Mouse (Mus musculus) brain, embryonic 18.5 days (tissue): Measurements from ENCODE around the gene Ptgis.

Experiments used
- DNase-seq: peaks from one replicate; pipeline ENCODE4 v3.0.0-alpha.2; 2012; ENCODE audit warnings: low read depth, low spot score

The Ptgis gene

GRCm38 (mm10) chr2:167240008-167240964, at the start of gene Ptgis:
TSS of gene Ptgis (minus strand) at chr2:167240604.
- no peak for DNase-seq

DNA sequence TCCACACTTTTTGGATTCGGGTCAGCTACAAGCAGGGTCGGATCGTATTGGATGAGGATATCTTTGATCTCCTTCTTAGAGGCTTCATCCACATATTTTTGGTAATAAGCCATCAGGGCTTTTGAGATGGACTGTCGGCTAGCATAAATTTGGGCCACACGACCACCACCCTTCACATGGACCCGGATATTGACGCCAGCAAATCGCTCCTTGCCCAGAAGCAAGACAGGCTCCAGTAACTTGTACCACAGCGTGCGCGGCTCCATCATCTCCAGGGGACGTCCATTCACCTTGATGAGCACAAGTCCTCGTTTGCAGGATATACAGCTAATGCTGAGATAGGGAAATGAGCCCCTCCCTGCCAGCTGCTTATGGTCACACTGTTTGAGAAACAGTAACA, 41.1 kb upstream of the Ptgis start:
- no peak for DNase-seq

DNA sequence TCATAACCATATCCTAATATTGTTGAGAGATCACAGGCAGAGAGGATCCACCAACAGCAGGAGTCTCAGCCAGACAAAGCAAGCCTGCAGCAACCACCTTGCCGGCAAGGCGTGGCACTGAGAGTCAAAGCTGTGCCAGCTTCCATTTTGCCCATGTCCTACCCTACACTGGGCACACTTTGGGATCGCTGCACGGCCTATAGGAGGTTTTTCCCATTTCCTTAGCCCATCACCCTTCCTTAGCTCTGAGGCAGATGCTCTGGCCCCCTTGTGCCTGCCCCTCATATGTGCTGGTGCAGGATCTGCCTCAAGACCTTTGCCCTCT, 40.5 kb upstream of the Ptgis start:
- DNase-seq = no peak

GRCm38 (mm10) chr2:167280090-167280985, 39.9 kb upstream of the Ptgis start:
- peak; percentile 56 for DNase-seq

DNA sequence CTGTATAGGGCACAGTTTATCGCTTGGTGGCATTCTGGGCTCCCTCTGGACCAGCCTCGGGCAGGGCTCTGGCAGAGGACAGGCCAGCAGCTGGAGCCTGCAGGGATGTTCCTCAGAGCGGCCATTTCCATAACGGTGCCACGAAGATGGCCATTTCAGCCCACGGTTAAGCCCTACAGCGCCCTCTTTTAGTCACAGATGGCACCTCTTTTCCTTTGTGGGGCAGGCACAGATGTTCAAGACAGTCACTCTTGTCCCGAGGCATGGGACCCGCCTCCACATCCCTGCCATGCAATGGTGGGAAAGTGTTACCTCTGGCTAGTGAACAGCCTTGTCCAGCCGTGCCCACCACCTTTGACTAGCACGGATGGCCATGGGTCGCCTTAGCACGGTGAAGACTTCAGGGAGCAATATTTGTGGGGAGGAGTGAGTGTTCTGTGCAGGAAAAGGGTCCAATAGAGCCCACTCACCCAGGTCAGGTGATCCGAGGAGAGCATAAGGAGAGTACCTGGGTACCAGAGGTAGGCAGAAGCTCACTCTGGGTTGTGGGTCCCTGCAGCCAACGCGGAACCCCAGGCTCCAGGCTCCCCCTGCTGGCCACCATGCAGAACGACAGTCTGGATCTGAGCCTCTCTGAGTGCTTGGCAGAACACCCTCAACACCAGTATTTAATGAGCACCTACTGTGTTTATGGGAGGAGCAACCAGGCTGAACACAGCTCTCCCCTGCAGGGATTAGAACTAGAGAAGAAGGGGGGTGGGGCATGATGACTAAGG, 38.5 kb upstream of the Ptgis start:
- DNase-seq = no peak

- DNase-seq = no peak
Observed at GRCm38 (mm10) chr2:167278011-167278410, 37.6 kb upstream of the Ptgis start.

GRCm38 (mm10) chr2:167277026-167277425, 36.6 kb upstream of the Ptgis start:
- DNase-seq = no peak

DNA sequence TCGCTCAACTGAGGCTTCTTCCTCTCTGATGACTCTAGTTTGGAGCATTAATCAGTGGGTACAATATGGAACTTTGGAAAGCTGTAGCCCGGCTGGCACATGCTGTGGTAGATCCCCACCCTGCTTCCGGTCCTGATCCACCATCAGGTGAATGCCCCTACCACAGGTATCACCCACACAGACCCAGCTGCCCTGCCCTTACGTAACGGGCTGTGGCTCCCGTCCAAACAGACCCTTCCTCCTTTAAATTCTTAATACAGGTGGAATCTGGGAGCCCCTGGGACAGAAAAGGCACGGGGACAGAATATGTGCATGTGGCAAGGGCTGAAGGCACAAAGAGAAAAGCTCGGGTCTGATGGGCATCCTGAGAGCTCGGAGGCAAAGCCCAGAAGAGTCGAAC, 35.5 kb upstream of the Ptgis start:
- no peak for DNase-seq

GRCm38 (mm10) chr2:167274713-167275465, 34.5 kb upstream of the Ptgis start:
- DNase-seq = no peak

DNA sequence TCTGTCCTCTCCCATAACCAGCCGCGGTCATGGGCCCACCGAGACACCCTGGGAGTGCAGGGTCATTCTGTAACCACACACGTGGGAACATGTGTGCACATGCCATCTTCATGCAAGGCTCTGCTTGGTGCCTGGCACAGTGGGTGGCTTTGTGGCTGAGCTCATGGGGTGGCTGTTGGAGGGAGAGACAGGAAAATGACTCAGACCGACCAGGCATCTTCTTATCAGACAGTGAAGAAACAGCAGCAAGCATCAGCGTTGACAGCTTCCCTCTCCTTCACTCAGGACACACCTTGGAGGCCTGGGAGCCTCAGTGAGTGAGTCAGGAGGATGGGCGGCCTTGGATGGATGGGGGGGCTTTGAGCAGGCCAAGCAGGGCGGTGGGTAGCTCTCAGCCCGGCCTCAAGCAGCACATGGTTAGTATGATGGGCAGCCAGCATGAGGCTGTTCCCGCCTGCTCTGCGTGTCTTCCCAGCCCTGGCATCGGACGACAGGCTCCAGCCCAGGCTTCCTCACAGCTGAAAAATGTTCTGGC, 32.9 kb upstream of the Ptgis start:
- no peak for DNase-seq

DNA sequence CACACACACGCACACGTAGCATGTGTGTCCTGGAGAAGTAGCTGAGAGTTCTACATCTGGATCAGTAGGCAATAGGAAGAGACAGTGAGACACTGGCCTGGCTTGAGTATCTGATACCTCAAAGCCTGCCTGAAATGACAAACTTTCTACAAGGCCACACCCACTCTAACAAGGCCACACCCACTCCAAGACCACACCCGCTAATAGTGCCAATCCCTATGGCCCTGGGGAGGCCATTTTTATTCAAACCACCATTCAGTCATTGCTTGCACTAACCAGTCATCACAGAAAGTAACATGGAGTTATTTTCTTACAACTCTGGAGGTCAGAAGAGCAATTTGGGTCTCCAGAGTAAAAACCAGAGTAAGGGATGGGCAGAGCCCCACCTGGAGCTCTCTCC, 32.3 kb upstream of the Ptgis start:
- no peak for DNase-seq

- no peak for DNase-seq
Observed at GRCm38 (mm10) chr2:167271121-167271521, 30.7 kb upstream of the Ptgis start.

DNA sequence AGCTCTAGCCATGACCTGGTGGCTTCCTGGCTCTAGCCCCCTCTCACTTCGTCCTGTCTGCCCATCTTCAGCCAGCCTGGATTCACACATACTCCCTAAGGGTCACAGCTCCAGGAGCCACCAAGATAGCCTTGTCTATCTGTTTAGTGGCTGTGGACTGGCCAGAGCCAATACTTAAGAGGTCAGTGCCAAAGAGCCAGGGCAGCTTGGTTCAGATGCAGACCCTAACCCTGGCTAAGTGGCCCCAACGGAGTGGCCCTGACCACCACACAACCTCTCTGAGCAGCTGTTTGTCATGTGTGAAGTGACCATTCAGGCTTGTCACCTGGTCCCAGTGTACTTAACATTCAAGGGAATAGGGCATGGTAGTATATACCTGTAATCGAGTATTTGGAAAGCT, 30.1 kb upstream of the Ptgis start:
- no peak for DNase-seq

GRCm38 (mm10) chr2:167268721-167269120, 28.3 kb upstream of the Ptgis start:
- no peak for DNase-seq

GRCm38 (mm10) chr2:167268411-167268690, 27.9 kb upstream of the Ptgis start:
- no peak for DNase-seq

DNA sequence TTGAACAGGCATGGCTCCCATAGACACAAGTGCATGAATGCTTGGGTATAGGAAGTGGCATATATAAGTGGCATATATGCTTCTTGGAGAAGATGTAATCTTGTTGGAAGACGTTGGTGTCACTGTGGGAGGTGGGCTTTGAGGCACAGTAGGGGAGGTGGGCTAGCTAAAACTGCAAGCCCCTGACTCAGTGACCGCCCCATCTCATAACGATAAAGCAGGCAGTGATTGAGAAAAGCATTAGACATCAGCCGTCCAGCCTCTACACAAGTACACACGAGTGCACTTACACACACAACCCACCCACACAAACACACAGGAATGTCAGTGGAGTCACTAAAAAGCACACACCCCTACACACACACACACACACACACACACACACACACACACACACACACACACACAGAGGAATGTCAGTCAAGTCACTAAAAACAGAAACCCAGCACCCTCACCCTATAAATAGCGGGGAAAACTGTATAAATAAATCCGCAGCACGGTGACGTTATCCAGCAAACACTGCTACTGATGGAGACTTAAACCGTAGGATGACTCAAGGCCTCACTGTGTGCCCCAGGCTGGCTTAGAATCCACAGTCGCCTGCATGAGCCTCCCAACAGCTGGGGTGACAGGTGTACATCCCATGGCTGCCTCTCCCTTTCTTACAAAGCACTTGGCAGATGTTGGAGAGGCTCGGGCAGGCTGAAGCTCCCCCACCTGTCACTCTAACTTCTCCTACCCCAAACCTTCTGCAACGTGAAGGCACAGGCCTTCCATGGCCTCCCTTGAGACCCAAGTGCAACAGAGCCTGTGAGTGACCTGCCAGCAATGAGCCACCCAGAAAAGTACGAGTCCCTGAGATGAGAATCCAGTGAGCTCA, 27.4 kb upstream of the Ptgis start:
- DNase-seq = no peak

GRCm38 (mm10) chr2:167266231-167266630, 25.8 kb upstream of the Ptgis start:
- DNase-seq = no peak

- no peak for DNase-seq
Observed at GRCm38 (mm10) chr2:167265806-167266205, 25.4 kb upstream of the Ptgis start.

GRCm38 (mm10) chr2:167265021-167265420, 24.6 kb upstream of the Ptgis start:
- no peak for DNase-seq

- DNase-seq = no peak
Observed at GRCm38 (mm10) chr2:167263931-167264330, 23.5 kb upstream of the Ptgis start.
